Mouse (Mus musculus) thymus, postnatal 4 days (tissue): Measurements from ENCODE around the gene Gm11757.
"Not testable (repeated sequence)": the region's sequence is repeated elsewhere in the genome, so short reads cannot be mapped to it uniquely, and the experiment has no call there.

Experiments
- DNase-seq: peaks from one replicate; pipeline ENCODE4 v3.0.0; 2021

Gm11757 gene

GRCm38 (mm10) chr4:73891012-73891411 is at the start of gene Gm11757:
Gm11757 (minus strand) TSS chr4:73891112.
- not testable (repeated sequence) for DNase-seq

GRCm38 (mm10) chr4:73920660-73921059 is 29.7 kb upstream of the Gm11757 start, which contains the start of gene Gm11756:
Gm11756 (minus strand) TSS chr4:73920760.
- not testable (repeated sequence) for DNase-seq

DNA sequence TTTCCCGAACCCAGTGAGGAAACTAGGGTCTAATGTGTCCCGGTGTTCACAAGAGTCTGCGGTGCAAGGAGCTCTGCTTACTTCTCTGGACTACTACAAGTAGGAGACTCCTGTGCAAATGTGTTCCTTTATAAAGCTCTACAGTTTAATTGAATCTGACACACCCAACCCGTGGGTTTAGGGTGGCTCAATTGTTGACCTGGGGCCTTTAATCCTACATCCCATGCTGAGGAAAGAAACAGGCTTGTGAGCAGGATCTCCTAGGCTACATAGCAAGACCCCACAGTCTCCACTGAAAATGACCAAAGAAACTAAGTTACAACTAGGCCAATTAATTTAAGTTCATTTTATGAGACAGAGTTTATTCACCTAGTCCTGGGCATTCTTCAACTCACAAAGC is 14.9 kb upstream of the Gm11757 start, which contains the start of gene Gm13871:
Gm13871 (minus strand) TSS at position 101 of the 400 bp plus-strand sequence.
- not testable (repeated sequence) for DNase-seq

GRCm38 (mm10) chr4:73876166-73876565 is 14.7 kb downstream of the Gm11757 start, which contains the start of gene Gm11758:
Gm11758 (minus strand) TSS chr4:73876266.
- not testable (repeated sequence) for DNase-seq
